Comparison of ENCODE assay signal across 23 mouse cellular contexts in genomic region chr8:86837234-86837633, GRCm38 (mm10). TPM values are rescaled to one million over a fixed set of nuclear protein-coding genes. Genes with fewer than 3 reads are reported as not detected.
DNase-seq lines count a peak whose midpoint lies in the region; ATAC-seq lines count a peak whose summit lies in the region.
"Had no signal": no experiment of that assay in that cellular context is flagged by ENCODE, and none has a peak within 500 bp of the region (broad histone marks: within the 10 kb centered on the region; RNA-seq: fewer than 3 reads in every experiment).

No protein-coding gene starts in this region.

- WGBS in kidney, embryonic 14.5 days: 83% methylated on average over 2 of the region's 2 CpGs

- no peak overlapping the region for H3K4me3 ChIP-seq in kidney, embryonic 14.5 days (ENCODE audit: low read length)
- H3K4me3 ChIP-seq: embryonic facial prominence, embryonic 15.5 days; erythroblast, embryonic 14.5 days; forebrain, embryonic 10.5 days; heart, embryonic 10.5 days; hindbrain, embryonic 13.5 days had no signal

- peaks cover 16% of the 10 kb centered on the region; the same call in 1 of the 2 replicates for H3K36me3 ChIP-seq in kidney, embryonic 14.5 days (ENCODE audit: control insufficient read depth, insufficient read depth, low read length)

- no peaks in the 10 kb centered on the region for H3K4me1 ChIP-seq in kidney, embryonic 14.5 days (ENCODE audit: control insufficient read depth, insufficient read depth, low read length)
- H3K4me1 ChIP-seq: embryonic facial prominence, embryonic 15.5 days; hindbrain, embryonic 13.5 days had no signal

- H3K9me3 ChIP-seq in kidney, embryonic 14.5 days (ENCODE audit: control insufficient read depth, low read length): no peaks in the 10 kb centered on the region
- H3K9me3 ChIP-seq: embryonic facial prominence, embryonic 15.5 days; forebrain, embryonic 10.5 days; heart, embryonic 10.5 days; hindbrain, embryonic 13.5 days had no signal

- H3K27me3 ChIP-seq in kidney, embryonic 14.5 days (ENCODE audit: control insufficient read depth, insufficient read depth, low read length): no peaks in the 10 kb centered on the region
- H3K27me3 ChIP-seq: embryonic facial prominence, embryonic 15.5 days; hindbrain, embryonic 13.5 days had no signal

- ATAC-seq in CD4-positive, CD25-positive, alpha-beta regulatory T cell, adult 4 months: peak; percentile 48
- peak; percentile 52 to 57; a peak in 1 of 4 replicates for ATAC-seq in hematopoietic stem cell, adult 5-6 weeks (replicated peaks in 1 of 2; ENCODE audit: insufficient read depth in 1 of 2, low FRiP score in 2 of 2, low TSS enrichment in 1 of 2, low read depth in 1 of 2, poor library complexity in 2 of 2, severe bottlenecking in 2 of 2)
- ATAC-seq in megakaryocyte progenitor cell, adult 5-6 weeks (replicated peaks; ENCODE audit: poor library complexity): peak; percentile 69
- ATAC-seq in kidney, embryonic 14.5 days (ENCODE audit: low FRiP score, low TSS enrichment): no peak
- ATAC-seq: forebrain, embryonic 14.5 days; hindbrain, postnatal 0 days; intestine, embryonic 16.5 days had no signal

- DNase-seq in adrenal gland, postnatal 14 days: no peak
- DNase-seq in layer of hippocampus, adult 8-10 months (ENCODE audit: low spot score in 2 of 2): no peak
- DNase-seq in MN1 (ENCODE audit: low spot score): no peak
- DNase-seq: B cell, adult 2 months; cerebellum, adult 18-20 months; cerebellum, adult 9-11 months; embryo, embryonic 11 days; heart, adult 18-20 months; heart, postnatal 10 days; heart, postnatal 4 days; kidney, adult 2 months had no signal

- H3K4me2 ChIP-seq in kidney, embryonic 14.5 days (replicated peaks; ENCODE audit: low read depth, low read length): no peak overlapping the region
- H3K4me2 ChIP-seq: embryonic facial prominence, embryonic 15.5 days; hindbrain, embryonic 13.5 days had no signal

- no peak overlapping the region for H3K9ac ChIP-seq in kidney, embryonic 14.5 days (ENCODE audit: low read depth, low read length)
- H3K9ac ChIP-seq: embryonic facial prominence, embryonic 15.5 days; hindbrain, embryonic 13.5 days had no signal

- no peak overlapping the region for H3K27ac ChIP-seq in kidney, embryonic 14.5 days (ENCODE audit: low read depth, low read length)
- H3K27ac ChIP-seq: embryonic facial prominence, embryonic 15.5 days; forebrain, embryonic 10.5 days; heart, embryonic 10.5 days; hindbrain, embryonic 13.5 days; hindbrain, postnatal 0 days had no signal

RNA-seq across cellular contexts. Expression of gene N4bp1, which starts 47.8 kb away (rescaled TPM):
- 10 to 100 TPM; 10.8 to 11.9 TPM for polyA plus RNA-seq in CD4-positive, CD25-positive, alpha-beta regulatory T cell, adult 4 months (2017; shearing (Covaris generic))
- total RNA-seq in hematopoietic stem cell, adult 5-6 weeks (2017): 19.5 and 23.3 TPM in 2 replicates
- 21.9 and 24.0 TPM in 2 replicates for total RNA-seq in megakaryocyte progenitor cell, adult 5-6 weeks (2015)
- total RNA-seq in megakaryocyte progenitor cell, adult 5-6 weeks (2017): 15.8 and 19.6 TPM in 2 replicates
- 30.6 and 30.7 TPM in 2 replicates for total RNA-seq in adrenal gland, postnatal 14 days (2021)
- total RNA-seq in layer of hippocampus, adult 8-10 months (2022): 10 to 100 TPM; 36.7 to 46.5 (median 44.0) TPM
- 11.7 and 13.2 TPM in 2 replicates for polyA plus RNA-seq in kidney, embryonic 14.5 days (2014; fragmentation: Nextera tagmentation; extraction: Ambion mirVana)
